Mouse (Mus musculus): ENCODE results near the gene Olfr659. TPM values are rescaled to one million over a fixed set of nuclear protein-coding genes. Genes with fewer than 3 reads are reported as not detected.

The Olfr659 gene
- not detected for polyA plus RNA-seq (2012; fragmentation: generic; extraction: Trizol)

DNA sequence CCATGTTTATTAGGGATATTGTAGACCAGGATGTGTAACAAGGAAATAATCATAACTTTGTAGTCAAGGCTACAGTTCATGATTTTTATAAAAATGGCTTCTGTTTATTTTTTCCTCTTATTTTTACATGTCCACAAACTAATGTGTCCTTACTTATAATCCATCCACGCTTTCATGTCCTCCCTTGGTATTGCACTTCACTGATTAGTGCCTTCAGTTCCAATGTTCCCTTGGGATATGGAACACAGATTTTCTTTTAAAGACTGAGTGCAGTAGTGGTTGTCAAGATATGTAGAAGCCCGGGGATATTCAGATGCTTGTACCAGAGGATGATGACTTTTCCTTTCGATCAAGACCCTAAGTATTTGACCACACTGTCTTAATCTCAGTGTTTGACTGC is at the start of gene Olfr659:
Gene Olfr659, plus strand, starts transcription at position 301 of the 400 bp plus-strand sequence.

GRCm38 (mm10) chr7:104624494-104624893 is 42.1 kb upstream of the Olfr659 start, which contains the start of gene Olfr657:
Gene Olfr657 (plus strand): TSS chr7:104624794.

DNA sequence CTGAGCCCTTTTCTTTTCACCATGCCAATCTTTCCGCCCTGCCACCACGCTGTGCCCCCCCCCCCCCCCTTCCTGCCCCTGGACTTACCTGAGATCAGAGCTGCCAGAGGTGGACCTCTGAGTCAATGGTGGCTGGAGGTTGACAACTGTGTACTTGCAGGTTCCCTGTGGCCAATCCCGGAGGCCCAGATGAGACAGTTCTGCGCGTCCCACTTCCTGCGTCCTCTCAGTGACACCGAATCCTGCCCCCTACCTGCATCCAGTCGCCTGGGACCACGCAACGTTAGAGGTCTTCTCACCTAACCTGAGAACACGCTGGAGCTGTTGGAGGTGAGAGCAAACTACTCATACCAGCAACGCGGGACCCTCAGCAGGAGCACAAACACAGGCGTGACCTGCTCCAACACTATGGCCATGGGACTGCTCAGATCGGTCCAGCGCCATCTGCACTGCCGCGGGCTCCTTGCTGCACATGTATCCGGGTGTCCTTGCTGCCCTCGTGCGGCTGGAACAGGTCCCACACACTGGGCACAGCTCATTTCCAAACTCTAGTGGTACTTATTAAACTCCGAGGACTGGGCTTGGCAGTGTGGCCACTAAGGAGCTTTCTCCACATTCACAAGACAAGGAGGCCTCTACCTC is 19.6 kb upstream of the Olfr659 start, which contains the start of gene Olfr658:
Gene Olfr658, minus strand, starts transcription at position 465 of the 642 bp plus-strand sequence.

GRCm38 (mm10) chr7:104686201-104686600 is 19.6 kb downstream of the Olfr659 start, which contains the start of gene Olfr661:
Gene Olfr661 (plus strand): TSS chr7:104686501.

Other genes starting within 250 kb of the Olfr659 start
- gene Trim30a, start 201.6 kb upstream of the Olfr659 start, polyA plus RNA-seq (2012; fragmentation: generic; extraction: Trizol), result 1 to 10 TPM in 1 of 2 experiments, not detected in 1; 1.7 TPM
- gene Trim30d, start 158.9 kb upstream of the Olfr659 start, polyA plus RNA-seq (2012; fragmentation: generic; extraction: Trizol), result under 1 TPM in 1 of 2 experiments, not detected in 1; 0.73 TPM
- not detected for gene Olfr651, start 116.6 kb upstream of the Olfr659 start, polyA plus RNA-seq (2012; fragmentation: generic; extraction: Trizol)
- not detected for gene Olfr652, start 105.9 kb upstream of the Olfr659 start, polyA plus RNA-seq (2012; fragmentation: generic; extraction: Trizol)
- not detected for gene Olfr653, start 89.4 kb upstream of the Olfr659 start, polyA plus RNA-seq (2012; fragmentation: generic; extraction: Trizol)
- not detected for gene Olfr654, start 79.7 kb upstream of the Olfr659 start, polyA plus RNA-seq (2012; fragmentation: generic; extraction: Trizol)
- not detected for gene Olfr655, start 65.0 kb upstream of the Olfr659 start, polyA plus RNA-seq (2012; fragmentation: generic; extraction: Trizol)
- not detected for gene Olfr656, start 52.8 kb upstream of the Olfr659 start, polyA plus RNA-seq (2012; fragmentation: generic; extraction: Trizol)
- not detected for gene Olfr657, start 42.0 kb upstream of the Olfr659 start, polyA plus RNA-seq (2012; fragmentation: generic; extraction: Trizol)
- gene Olfr658, start 19.4 kb upstream of the Olfr659 start, polyA plus RNA-seq (2012; fragmentation: generic; extraction: Trizol), result not detected
- not detected for gene Olfr661, start 19.7 kb downstream of the Olfr659 start, polyA plus RNA-seq (2012; fragmentation: generic; extraction: Trizol)
- under 1 TPM; 0.01 to 0.18 TPM for gene Usp17le, start 110.7 kb downstream of the Olfr659 start, polyA plus RNA-seq (2012; fragmentation: generic; extraction: Trizol)
- under 1 TPM; 0.05 to 0.08 TPM for gene Usp17lb, start 175.8 kb downstream of the Olfr659 start, polyA plus RNA-seq (2012; fragmentation: generic; extraction: Trizol)
- under 1 TPM; 0.09 to 0.27 TPM for gene Usp17la, start 190.3 kb downstream of the Olfr659 start, polyA plus RNA-seq (2012; fragmentation: generic; extraction: Trizol)
- not detected for gene Olfr665, start 211.3 kb downstream of the Olfr659 start, polyA plus RNA-seq (2012; fragmentation: generic; extraction: Trizol)
- not detected for gene Olfr666, start 229.2 kb downstream of the Olfr659 start, polyA plus RNA-seq (2012; fragmentation: generic; extraction: Trizol)

All from C3H10T1/2 (cell line).